Mouse (Mus musculus) testis, postnatal 10 days (tissue): Measurements from ENCODE around the gene Hax1.

Experiments used
- DNase-seq: peaks from one replicate; pipeline ENCODE4 v3.0.0; 2021; ENCODE audit warnings: low spot score

The Hax1 gene

GRCm38 (mm10) chr3:89998612-89999054 lies at the start of gene Hax1:
Gene Hax1, minus strand, starts transcription at chr3:89998780.
- peak; percentile 95 for DNase-seq

GRCm38 (mm10) chr3:90036263-90036662 lies 37.7 kb upstream of the Hax1 start:
- no peak for DNase-seq

GRCm38 (mm10) chr3:90034653-90035052 lies 36.1 kb upstream of the Hax1 start:
- DNase-seq = no peak

- DNase-seq = no peak
Observed at GRCm38 (mm10) chr3:90016626-90017025, 18.0 kb upstream of the Hax1 start.

DNA sequence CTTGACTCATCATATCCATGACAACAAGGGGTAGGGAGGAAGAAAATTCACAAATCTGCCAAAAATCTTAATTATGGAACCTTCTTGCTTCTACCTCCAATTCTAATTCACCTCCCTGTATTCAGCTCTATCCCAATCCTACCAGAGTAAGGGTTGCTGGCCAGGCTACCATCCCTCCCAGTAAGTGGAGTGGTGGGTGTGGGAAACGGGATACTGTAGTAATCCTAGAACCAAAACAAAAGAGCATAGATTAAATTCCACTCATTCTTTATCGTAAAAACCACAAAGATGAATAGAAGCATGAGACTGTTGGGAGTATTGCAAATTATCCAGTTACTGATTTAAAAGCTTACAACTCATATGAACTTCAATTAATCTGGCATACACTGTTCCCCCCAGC lies 11.7 kb upstream of the Hax1 start:
- DNase-seq = no peak

DNA sequence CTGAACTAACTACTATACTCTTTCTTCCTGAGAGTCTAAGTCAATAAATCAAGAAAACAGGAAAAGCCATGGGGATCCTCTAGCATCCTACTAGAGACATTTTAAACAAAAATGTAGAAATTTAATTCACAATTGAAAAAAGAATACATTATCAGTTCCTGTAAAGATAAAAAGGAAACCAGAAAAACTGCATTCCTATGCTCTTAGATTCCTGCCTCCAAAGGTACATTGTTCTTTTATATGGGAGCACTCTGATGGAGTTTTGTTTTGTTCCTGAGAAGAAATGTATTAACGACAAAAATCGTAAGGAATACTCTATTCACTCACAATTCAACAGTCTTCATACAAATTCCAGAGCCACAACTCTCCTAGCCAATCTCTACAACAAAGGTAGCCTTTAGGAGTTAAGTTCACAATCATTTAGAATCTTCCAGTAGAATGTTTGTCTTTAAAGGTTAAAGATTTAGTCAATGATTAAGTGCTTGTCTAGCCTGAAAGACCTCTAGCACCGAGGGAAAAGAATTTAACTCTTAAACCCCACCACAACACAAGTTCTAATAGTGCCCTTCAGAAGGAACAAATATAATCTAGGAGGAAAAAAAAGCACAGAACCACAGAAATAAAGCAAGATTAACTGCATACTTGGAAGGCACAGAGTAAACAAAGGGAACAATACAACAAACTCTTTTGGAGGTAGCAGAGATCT lies 5.7 kb upstream of the Hax1 start:
- DNase-seq = no peak

DNA sequence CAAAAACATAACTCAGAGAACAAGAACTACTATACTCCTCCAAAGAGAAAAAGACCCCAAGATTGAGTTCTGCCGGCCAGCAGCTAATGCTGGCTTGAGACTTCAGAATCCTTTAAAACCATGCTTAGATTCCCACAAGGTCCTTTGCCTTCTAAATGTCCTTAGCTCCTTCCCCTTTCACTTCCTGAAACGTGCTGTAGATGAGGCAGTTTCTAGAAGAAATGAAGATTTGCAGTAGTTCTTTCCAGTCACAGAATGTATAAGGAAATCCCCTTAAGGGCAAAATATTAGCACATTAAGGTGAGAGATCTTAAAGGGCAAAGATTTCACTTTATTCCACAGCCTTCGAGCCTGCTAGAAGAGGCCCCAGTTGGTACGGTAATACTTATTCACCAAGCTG lies 1.2 kb upstream of the Hax1 start:
- DNase-seq = no peak

GRCm38 (mm10) chr3:89999090-89999489 lies 510 bp upstream of the Hax1 start:
- DNase-seq = no peak

- no peak for DNase-seq
Observed at GRCm38 (mm10) chr3:89997791-89998495, 637 bp downstream of the Hax1 start.

DNA sequence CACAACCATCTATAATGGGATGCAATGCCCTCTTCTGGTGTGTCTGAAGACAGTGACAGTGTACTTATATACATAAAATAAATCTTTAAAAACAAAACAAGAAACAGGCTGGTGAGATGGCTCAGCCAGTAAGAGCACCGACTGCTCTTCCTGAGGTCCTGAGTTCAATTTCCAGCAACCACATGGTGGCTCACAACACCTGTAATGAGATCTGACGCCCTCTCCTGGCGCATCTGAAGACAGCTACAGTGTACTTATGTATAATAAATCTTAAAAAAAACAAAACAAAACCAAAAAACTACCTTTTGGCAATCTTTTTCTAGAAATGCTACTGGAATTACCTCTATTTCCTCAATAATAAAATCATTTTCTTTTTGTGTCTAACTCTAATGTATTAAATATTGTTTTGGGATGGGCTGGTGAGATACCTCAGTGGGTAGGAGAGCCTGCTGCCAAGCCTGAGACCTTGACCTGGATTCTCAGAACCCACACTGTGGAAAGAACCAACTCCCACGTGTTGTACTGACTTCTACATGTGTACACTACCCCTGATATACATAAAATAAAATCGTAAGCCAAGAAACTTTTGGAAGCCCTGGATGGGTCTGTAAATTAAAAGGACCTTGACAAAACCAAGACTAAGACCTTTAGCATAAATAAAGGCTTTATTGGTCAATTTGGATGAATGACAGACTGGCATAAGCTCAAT lies 3.6 kb downstream of the Hax1 start:
- no peak for DNase-seq

GRCm38 (mm10) chr3:89987822-89988221 lies 10.8 kb downstream of the Hax1 start:
- peak; percentile 15 for DNase-seq

- peak; percentile 26 for DNase-seq
Observed at GRCm38 (mm10) chr3:89987211-89987610, 11.4 kb downstream of the Hax1 start.

- peak; percentile 29 for DNase-seq
Observed at GRCm38 (mm10) chr3:89982426-89982825, 16.2 kb downstream of the Hax1 start.

- no peak for DNase-seq
Observed at GRCm38 (mm10) chr3:89976859-89977258, 21.7 kb downstream of the Hax1 start.

- no peak for DNase-seq
Observed at GRCm38 (mm10) chr3:89968509-89968908, 30.1 kb downstream of the Hax1 start.

DNA sequence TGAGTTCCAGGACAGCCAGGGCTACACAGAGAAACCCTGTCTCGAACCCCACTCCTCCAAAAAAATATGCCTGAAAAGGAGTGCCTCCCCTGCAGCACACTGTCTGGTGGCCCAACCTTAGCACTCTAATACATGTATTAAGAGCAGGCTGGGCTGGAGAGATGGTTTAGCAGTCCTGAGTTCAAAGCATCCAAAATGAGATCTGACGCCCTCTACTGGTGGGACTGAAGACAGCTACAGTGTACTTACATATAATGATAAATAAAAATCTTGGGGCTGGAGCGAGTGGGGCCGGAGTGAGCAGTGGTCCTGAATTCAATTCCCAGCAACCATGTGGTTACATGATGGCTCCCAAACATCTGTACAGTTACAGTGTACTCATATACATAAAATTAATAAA lies 31.6 kb downstream of the Hax1 start:
- DNase-seq = no peak

- no peak for DNase-seq
Observed at GRCm38 (mm10) chr3:89965972-89966371, 32.6 kb downstream of the Hax1 start.

- DNase-seq = no peak
Observed at GRCm38 (mm10) chr3:89965557-89965956, 33.0 kb downstream of the Hax1 start.

GRCm38 (mm10) chr3:89963926-89964739 lies 34.4 kb downstream of the Hax1 start:
- DNase-seq = peak; percentile 80

DNA sequence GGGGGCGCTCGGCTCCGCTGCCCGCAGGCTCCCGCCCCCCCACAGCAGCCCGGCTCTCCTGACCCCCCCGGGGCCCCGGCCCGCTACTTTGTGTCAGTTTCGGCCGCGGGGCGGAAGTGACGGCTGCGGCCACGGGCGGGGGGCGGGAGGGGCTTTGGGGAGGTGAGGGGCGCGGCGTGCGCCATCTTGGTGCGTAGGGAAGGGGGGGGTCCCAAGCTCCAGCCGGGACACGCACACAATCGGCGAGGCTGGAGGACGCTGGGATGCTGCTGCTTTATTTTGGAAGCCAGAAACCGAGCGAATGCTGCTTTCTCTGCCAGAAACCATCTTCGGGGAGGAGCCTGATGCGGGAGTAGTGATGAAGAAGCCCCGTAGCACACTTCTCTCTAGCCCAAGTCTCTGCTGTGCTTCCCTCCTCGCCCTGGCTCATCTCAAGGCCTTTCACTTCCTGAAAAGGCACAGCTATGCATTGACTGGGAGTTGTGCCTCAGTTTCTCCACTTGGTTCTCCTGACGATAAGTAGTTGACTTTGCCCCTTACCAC lies 35.3 kb downstream of the Hax1 start, which contains the start of gene Atp8b2:
Atp8b2 (minus strand) TSS at position 288 of the 543 bp plus-strand sequence.
- peak; percentile 86 for DNase-seq

- DNase-seq = no peak
Observed at GRCm38 (mm10) chr3:89962751-89963220, 35.8 kb downstream of the Hax1 start.
